Mouse (Mus musculus) c-Kit-positive CD71-negative TER-119-negative erythroid progenitor cells, embryonic 14.5 days (primary cell): Measurements from ENCODE around the gene Dgkh.

Experiments
- DNase-seq: peaks from one replicate; pipeline ENCODE4 v3.0.0-alpha.2; 2013; ENCODE audit warnings: low read depth

The Dgkh gene

DNA sequence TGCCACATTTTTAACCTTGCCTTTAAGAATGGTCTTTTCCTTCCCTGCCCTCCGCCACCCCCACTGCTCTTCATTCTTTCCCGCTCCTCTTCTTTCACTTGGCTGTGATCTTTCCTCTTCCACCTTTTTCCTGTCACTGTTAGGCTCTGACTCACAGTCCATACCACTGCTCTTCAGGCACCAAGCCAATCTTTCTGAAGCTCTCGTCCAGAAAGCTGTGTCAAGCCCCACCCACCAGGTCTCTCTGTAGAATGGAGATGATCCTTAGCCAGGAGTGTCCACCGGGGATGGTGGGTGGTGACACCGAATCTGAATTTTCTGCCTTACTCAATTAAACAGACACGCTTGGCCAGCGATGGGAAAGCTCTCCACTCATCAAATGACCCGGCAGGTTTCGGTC is 58.0 kb downstream of the Dgkh start:
- no peak for DNase-seq

DNA sequence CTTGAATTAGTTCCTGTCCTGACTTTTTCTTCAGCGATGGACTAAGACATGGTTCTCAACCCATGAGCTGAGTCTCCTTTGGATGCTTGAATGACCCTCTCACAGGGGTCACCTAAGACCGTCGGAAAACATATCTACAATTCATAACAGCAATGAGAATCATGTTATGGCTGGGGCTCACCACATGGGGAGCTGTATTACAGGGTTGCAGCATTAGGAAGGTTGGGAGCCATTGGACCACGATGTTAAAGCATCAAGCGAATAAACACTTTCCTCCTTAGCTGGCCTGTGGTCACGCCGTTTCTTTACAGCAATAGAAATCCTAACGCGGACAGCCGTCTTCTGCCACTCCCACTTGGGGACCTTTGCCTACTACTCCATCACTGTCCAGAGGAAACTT is 62.6 kb downstream of the Dgkh start:
- no peak for DNase-seq

DNA sequence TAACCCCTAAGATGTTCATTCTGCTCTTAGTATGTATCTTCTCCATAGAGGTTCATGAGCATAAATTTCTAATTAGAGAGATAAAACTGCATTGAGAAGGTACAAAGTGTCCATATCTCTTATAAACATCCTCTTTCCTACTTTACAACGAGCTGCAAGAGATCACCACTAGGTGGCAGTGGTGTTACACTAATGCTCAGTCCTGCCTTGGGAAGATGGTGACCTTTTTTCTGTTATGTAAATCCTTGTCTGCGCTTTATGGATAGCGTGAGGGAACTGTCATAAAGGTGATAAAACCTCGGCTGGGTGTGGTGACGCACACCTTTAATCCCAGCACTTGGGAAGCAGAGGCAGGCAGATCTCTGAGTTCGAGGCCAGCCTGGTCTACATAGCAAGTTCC is 64.3 kb downstream of the Dgkh start:
- DNase-seq: peak; percentile 67

DNA sequence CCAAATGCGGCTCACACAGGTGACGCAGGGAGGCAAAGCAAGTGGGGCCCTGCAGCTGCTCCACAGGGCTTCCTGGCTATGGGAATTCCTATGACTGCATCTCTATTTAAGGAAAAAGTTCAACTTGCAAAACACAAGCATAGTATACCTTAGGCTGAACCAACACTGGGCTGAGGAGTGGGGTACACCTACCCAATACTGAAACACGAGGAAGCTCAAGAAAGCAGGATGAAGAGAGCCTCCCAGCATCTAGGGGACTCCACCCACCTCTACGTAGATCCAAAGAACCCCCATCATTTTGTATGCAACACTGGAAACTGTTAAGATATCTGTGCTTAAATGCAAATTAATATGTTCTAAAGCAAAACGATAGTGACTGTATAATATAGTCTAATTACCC is 64.8 kb downstream of the Dgkh start:
- no peak for DNase-seq

DNA sequence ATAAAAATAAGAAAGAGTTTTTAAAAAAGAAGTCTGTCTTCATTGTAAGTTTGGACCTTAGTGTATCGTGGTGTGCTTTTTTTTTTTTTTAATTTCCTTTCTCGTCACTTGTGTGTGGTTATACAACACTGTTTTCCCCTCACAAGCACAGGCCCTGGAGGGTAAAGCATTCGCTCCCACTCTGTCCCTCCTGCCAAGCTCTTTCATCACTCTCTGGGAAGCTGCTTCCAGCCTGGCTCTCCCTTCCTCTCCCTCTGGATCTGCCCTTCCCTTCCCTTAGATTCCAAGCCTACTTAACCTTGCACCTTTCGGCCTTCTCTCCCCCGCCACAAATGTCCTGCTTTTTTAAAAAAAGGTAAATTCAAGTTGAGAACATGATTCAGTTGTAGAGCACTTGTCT is 69.9 kb downstream of the Dgkh start:
- DNase-seq: no peak

DNA sequence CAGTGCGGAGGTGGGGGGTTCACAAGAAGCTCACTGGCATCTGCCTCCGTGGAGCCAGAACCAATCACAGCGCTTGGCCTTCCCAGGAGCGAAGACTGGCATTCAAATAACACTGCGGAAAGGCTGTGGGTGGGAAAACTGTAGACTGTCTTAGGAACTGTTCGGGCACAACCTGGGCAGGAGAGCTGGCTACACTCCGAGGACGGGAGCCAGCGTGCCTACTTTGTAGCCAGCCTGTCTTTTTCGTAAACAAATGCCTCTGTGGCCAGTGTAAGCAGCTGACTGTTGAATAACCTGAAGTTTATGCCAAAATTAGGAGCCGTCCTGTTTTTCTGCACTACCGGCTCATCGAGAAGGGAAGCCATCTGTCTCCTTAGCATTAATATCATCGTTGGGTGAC is 71.1 kb downstream of the Dgkh start:
- no peak for DNase-seq

DNA sequence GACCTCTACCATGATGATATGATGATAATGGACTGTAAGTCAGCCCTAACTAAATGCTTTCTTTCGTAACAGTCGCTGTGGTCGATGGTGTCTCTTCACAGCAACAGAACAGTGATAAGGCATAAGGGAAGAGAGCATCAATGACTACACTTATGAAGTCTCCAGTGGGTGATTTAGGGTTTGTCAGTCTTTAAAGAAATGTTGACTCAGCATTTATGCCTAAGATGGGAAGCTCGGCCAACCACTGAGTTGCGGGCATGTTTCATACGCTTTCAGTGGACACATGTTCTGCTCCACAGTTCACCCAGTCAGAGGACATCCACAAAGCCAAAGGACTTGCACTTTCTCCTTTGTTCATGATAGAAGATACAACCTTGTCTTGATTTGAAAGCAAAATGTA is 73.9 kb downstream of the Dgkh start:
- DNase-seq: no peak

DNA sequence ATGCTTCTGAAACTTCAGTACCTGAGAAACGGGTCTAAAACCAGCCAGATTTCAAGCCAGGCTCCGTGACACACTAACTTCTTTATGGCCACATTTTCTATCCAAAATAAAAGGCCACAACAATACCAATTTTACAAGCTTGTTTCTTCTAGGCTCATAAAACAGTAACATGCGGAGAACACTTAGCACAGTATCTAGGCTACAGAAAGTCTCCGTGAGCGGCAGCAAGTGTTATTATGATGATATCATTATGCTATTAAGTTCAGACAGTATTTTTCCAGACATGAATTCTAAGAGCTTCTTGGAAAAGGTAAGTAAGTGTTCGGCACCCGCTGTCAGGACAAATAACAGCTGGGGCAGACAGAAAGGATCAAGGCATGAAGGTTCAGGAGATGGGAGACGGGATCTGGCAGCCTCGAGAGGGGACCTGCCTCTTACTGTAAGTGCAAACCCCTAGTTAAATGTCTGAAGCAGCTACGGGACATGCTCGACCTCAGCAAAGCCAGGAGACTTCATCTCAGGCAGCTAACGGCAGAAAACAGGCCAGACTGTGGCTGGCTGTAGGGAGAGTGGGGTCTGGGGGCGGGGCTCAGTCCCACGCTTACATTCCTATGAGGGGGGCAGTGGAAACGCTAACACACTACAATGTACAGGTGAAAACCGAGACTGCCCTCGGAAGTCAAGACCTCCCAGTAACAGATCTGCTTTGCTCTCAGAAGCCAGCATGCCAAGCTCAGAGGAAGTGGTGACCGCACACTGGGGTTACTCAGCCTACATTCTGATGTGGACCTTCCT is 75.5 kb downstream of the Dgkh start:
- DNase-seq: no peak

DNA sequence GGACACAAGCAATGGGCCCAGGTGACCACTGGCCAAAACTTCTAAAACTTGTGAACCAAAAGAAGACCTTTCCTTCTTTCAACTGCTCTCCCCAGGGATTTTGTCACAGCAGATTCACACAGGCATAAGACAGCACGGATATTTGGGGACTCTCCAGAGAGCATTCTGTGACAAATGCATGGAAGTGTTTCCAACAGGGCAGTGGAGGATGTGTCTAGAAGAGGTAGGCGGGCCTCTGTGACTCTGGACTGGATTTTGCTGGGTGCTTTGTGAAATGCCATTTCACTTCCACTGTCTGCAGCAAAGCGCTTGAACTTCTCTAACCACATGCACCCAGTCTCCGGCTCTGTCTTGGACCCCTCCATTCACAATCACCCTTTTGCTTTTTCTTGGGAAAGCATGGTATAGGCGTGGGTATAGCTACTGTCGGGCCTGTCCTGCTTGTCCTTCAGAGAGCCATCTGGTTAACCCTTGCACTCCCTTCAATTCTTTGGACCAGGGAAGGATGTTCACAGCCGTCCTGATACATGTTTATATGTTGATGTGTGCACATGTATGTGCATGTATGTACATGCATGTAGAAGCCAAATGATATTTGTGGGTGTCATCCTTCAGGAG is 77.5 kb downstream of the Dgkh start:
- DNase-seq: no peak

DNA sequence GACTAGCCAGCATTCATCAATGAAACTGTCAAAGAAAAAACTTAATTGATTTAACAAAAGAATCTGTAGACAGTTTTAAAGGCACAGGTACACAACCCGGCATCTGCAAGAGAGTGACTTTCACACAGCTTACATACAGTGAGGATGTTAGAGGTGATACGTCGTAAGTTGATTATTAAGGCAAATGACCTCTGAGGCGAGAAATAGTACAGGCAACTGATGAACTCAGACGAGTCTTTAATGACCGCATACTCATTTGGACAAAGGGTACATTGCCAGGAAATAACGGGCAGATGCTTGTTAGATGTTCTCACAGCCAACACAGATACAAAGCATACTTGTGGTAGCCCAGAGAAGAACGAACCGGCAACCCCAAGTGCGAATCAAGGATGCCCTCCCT is 78.4 kb downstream of the Dgkh start:
- no peak for DNase-seq

DNA sequence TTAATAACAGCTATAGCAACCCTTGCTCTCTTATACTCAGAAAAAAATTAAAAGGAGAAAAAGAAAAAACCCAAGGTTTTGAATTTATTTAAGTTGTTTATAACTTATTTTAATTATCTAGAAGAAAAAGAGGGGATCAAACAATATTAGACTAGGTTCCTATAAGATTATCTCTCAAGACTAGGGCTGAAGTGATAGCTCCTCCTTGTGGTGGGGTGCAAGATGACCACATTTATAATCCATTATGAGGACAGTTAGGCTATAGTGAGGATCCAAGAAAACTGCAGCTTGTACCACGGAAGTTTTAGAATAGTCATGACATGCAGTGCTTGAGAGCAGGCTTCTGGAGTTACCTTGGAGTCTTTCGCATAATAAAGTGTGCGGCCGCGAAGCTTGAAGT is 79.2 kb downstream of the Dgkh start:
- no peak for DNase-seq

DNA sequence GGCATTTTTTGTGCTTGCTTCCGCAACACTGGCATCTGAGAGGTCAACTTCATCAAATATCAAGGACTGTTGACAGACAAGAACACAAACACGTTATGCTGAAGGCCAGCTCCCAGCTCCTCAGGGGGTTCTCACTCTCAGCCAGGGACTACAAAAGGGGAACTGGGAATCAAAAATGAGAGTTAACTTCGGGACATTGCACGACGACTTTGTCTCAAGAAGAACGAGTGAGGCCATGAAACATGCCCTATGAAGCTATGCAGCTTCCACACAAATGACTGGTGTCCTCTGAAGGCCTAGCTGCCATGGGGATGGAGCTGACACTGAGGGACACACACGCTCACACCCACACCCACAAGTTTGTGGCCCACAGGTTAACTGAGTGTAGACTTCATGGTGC is 80.9 kb downstream of the Dgkh start:
- DNase-seq: no peak

DNA sequence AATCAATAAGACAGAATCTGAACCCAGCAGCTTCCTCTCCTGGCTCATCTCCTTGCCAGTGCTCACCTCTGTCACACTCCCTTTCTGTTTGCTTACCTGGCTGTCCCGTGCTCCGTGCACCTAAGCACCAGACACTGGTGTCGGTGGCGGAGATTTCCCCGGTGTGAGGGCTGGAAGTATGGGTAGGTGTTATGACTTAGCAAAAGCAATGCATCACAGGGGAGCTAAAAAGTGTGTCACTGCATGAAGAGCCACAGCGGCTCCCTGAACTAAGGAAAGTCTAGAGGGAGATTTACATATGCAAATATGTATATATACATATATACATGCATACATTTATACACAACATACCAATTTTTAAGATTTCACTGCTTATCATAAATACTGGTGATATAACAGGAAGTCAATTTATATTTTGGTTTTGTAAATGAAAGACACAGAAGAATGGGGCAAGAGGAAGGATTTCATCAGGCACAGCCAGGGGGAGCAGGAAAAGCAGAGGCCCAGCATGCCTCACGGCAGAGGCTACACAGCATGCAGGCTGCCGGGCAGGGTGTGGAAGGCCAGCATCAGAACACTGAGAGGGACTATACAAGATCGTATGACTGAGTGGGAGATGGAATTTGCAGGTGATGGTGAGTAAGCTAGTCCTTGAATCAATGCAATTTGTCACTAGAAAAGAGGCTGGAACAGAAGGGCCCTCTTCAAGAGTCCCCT is 82.0 kb downstream of the Dgkh start:
- DNase-seq: no peak

DNA sequence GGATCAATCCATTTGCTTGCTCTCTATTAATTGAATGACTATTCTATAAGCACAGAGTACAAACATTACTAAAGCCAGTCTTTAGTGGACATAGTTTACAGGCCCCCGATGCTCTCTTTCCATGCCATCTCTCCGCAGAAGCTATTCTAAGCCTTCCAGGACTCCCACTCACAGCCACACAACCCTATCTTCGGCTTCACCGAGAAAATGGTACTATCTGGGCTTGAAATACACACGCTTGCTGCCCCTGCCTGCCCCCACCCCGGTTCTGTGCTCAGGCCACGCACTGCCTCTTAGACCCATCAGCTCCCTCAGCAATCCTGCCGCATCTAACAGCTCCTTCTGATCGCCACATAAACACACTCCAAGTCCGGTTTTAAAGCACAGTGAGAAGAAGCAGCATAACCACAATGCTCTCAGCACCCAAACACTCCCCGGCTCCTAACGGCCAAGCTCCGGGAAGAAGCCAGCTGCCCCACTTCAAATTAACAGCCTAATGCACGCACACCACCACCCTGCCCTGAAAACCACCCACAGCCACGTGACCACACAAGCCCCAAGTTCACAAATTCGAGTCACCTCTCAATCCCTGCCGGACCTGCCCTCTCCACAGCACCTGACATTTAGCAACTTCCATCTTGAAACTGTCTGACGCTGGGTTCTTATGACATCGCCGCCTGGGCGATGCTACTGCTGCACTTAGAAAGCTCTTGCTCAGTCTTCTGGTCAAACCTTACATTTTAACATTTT is 82.9 kb downstream of the Dgkh start:
- no peak for DNase-seq

DNA sequence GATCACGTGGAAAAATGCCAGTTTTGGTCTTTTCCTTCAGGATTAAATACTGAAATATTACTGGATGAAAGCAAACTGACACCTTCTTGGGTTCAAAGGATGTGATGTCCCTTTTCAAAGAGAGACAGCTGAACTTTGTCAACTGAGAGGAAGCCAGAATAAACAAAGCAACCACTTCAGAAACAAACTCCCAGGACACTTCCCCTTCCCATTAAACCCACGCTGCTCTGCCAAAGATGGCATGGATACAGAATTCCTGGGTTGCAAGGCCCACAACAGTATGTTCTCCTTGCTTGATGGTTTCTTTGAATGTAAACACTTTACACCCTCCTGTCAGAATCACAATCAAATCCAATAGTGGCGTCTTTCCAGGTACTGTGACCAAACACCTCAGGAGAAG is 87.0 kb downstream of the Dgkh start:
- DNase-seq: no peak

DNA sequence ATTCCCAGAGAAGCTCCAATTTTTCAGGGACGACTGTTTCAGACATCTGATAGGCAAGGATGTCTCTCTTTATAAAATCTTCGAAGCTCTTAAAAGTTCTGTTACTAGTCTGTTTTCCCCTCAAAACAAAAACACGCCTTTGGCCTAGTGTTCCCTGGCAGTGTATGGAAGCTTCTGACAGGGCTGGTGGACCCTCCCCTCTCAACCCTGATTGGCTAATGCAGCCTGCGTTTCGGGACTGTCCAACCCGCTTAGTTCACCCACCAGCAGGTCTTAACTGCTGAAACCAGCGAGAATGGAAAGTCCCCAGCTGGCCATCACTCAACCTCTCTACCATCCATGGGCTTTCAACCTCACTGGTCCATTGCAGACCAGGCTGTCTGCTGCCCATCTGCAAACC is 91.3 kb downstream of the Dgkh start:
- no peak for DNase-seq

DNA sequence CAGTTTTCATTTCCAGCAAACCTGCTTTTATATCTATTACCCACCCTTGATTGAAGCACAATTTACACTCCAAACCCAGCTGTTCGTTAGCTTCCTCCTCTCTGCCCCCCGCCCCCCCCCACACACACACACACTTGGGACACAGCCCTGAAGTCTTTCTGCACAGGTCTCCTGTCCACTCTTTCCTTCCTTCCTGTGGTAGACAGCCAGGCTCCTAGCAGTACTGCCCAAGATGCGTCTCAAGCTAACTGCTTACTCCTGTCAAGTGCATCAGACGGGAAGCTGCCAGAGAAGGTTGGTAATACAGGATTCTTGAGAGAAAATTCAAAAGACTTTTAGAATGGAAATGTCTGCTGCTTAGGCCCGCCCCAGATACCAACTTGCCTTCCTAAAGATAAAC is 92.9 kb downstream of the Dgkh start:
- no peak for DNase-seq

DNA sequence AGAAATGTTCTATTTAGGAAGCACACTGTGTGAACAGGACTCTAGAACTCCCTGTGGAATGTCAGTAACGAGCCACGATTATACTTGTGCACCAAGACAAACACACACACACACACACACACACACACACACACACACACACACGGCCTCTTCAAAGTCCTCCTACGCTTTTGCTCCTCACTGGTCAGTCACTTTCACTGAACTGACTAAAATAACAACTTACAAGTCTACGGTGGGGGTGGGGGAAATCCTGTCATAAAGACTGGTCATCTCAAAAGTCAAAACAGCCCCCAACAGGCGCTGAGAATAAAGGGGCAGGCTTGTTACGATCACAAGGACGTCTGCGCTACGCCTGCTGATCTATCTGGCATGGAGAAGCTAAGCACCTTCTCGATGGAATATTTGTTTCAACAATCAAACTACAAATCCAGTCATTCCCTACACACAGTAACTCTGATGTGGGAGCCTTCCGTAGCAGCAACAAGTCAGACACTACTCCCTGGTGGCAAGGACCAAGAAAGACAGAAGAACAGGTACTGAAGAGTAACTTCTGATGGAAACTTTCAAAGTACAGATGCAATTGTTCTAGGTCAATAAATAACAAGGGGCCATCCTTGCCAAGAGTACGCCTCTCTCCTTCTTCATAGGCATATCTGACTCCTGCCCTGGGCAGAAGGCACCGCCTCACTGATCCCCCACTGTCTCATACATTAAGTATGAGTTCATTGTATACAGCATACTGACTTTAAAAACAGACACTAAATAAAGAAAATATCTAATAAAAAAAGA is 96.8 kb downstream of the Dgkh start:
- no peak for DNase-seq

DNA sequence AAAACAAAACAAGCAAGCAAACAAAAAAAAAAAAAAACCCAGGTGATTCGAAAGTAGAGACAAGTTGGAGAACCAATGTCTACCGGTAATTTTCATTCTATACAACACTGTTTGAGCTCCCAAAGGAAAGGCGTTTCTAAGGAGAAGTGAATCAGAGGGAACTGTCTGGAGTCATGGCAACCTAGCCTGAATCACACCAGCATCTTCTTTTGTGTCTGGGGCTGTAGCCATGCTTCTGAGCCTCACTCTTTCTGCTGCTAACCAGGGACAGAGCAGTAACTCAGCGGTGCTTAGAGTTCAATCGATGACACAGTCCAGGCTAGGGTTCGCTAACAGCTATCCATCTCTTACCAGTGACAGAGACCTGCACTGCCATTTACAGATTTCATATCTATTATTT is 99.8 kb downstream of the Dgkh start:
- no peak for DNase-seq

DNA sequence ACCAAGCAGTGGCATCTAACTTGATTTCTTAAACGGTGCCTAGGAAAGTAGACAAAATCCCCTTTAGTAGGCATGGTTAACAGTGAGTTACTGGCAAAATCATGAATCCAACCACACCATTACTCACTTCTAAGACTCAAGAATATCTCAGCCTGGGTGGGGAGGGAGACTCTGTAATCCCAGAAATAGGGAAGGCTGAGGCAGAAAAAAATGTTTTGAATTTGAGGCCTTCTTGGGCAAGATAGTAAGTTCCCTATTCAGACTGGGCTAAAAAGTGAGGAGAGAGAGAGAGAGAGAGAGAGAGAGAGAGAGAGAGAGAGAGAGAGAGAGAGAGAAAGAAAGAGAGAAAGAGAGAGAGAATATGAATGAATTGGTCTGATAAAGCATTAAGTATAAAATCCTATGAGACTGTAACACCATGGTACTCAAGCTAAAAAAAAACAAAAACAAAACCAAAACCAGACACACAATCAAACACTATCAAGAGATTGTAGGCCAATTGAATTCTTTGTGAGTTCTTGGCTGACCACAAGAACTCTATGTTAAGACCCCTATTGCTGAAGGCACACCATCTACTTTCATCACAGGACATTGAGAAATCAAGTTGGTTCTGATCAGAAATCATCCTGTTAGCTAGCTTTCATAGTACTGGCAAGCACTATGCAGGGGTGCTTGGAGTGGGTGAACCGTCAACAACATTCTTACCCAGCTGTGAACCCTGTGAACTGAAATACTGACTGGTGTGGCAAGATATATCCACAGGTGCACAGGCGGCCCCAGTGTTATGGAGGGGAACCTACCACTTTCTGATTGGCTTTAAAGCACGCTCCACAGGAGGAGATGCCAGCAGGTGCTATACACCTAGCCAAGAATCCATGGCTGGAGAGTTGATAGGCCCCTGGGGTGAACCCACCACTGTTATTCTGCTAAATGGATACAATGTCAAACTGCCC is 101.4 kb downstream of the Dgkh start:
- no peak for DNase-seq
